Mouse (Mus musculus): ENCODE results near the gene AW549877.

The AW549877 gene

GRCm38 (mm10) chr15:3995448-3996266 is at the start of gene AW549877:
Gene AW549877 (minus strand): TSS chr15:3995744.
- DNase-seq (ENCODE audit: extremely low spot score, low read depth, low spot score), result peak; percentile 84

GRCm38 (mm10) chr15:4043032-4043471 is 47.5 kb upstream of the AW549877 start:
- DNase-seq (ENCODE audit: extremely low spot score, low read depth, low spot score), result no peak

- DNase-seq (ENCODE audit: extremely low spot score, low read depth, low spot score), result no peak
Observed at GRCm38 (mm10) chr15:4042423-4042822, 46.9 kb upstream of the AW549877 start.

- DNase-seq (ENCODE audit: extremely low spot score, low read depth, low spot score), result no peak
Observed at GRCm38 (mm10) chr15:4033168-4034004, 37.8 kb upstream of the AW549877 start.

- no peak for DNase-seq (ENCODE audit: extremely low spot score, low read depth, low spot score)
Observed at GRCm38 (mm10) chr15:4028960-4029359, 33.4 kb upstream of the AW549877 start.

GRCm38 (mm10) chr15:4028411-4028700 is 32.8 kb upstream of the AW549877 start:
- no peak for DNase-seq (ENCODE audit: extremely low spot score, low read depth, low spot score)

- DNase-seq (ENCODE audit: extremely low spot score, low read depth, low spot score), result peak; percentile 8
Observed at GRCm38 (mm10) chr15:4027671-4028410, 32.3 kb upstream of the AW549877 start.

- peak; percentile 30 for DNase-seq (ENCODE audit: extremely low spot score, low read depth, low spot score)
Observed at GRCm38 (mm10) chr15:4026831-4027584, 31.5 kb upstream of the AW549877 start.

GRCm38 (mm10) chr15:4026231-4026773 is 30.8 kb upstream of the AW549877 start, which contains the start of gene Oxct1:
Gene Oxct1 (plus strand): TSS chr15:4026383.
- peak; percentile 46 for DNase-seq (ENCODE audit: extremely low spot score, low read depth, low spot score)

- DNase-seq (ENCODE audit: extremely low spot score, low read depth, low spot score), result no peak
Observed at GRCm38 (mm10) chr15:4025508-4025904, 30.0 kb upstream of the AW549877 start.

- no peak for DNase-seq (ENCODE audit: extremely low spot score, low read depth, low spot score)
Observed at GRCm38 (mm10) chr15:4024726-4025507, 29.4 kb upstream of the AW549877 start.

- no peak for DNase-seq (ENCODE audit: extremely low spot score, low read depth, low spot score)
Observed at GRCm38 (mm10) chr15:4023747-4024146, 28.2 kb upstream of the AW549877 start.

GRCm38 (mm10) chr15:4020711-4021110 is 25.2 kb upstream of the AW549877 start:
- DNase-seq (ENCODE audit: extremely low spot score, low read depth, low spot score), result no peak

- no peak for DNase-seq (ENCODE audit: extremely low spot score, low read depth, low spot score)
Observed at GRCm38 (mm10) chr15:4013873-4014272, 18.3 kb upstream of the AW549877 start.

- DNase-seq (ENCODE audit: extremely low spot score, low read depth, low spot score), result no peak
Observed at GRCm38 (mm10) chr15:4000536-4000935, 5.0 kb upstream of the AW549877 start.

- DNase-seq (ENCODE audit: extremely low spot score, low read depth, low spot score), result no peak
Observed at GRCm38 (mm10) chr15:3999144-3999543, 3.6 kb upstream of the AW549877 start.

GRCm38 (mm10) chr15:3996267-3997010 is 895 bp upstream of the AW549877 start:
- DNase-seq (ENCODE audit: extremely low spot score, low read depth, low spot score), result peak; percentile 22

GRCm38 (mm10) chr15:3994852-3995447 is 594 bp downstream of the AW549877 start:
- DNase-seq (ENCODE audit: extremely low spot score, low read depth, low spot score), result peak; percentile 22
